Mouse (Mus musculus): Measurements from ENCODE around the gene Cfap298.

- TF ChIP-seq POLR2A (IDR thresholded peaks at IDR 0.05; ENCODE audit: low read depth, low read length) (no peak), CTCF (IDR thresholded peaks at IDR 0.05; ENCODE audit: borderline replicate concordance, insufficient read depth, low read length) (no peak)
These were observed 20.6 kb upstream of the Cfap298 start for GRCm38 (mm10) chr16:90955494-90955893.
